Mouse (Mus musculus) C2C12 (cell line): ENCODE results near the gene Tefm. TPM values are rescaled to one million over a fixed set of nuclear protein-coding genes. Genes with fewer than 3 reads are reported as not detected.

Experiments
- H3K27me3 ChIP-seq: one replicate; pipeline ENCODE4 v1.6.1; 2011; ENCODE audit not compliant: control insufficient read depth, insufficient read depth, insufficient read length
- H3K36me3 ChIP-seq: one replicate; pipeline ENCODE4 v1.6.1; 2011; ENCODE audit not compliant: control insufficient read depth, insufficient read depth
- H3K4me3 ChIP-seq: one replicate; pipeline ENCODE4 v1.5.1; 2011; ENCODE audit warnings: mild to moderate bottlenecking, control low read depth; ENCODE audit not compliant: poor library complexity, insufficient read depth, severe bottlenecking
- H3K79me2 ChIP-seq: one replicate; pipeline ENCODE4 v1.6.1; 2011; ENCODE audit not compliant: control insufficient read depth, insufficient read depth
- H3K79me3 ChIP-seq: one replicate; pipeline ENCODE4 v1.6.1; 2011; ENCODE audit warnings: low read depth, control low read depth
- H3ac ChIP-seq: one replicate; pipeline ENCODE3; 2011; ENCODE audit warnings: low read depth; ENCODE audit not compliant: control insufficient read depth, insufficient read length
- CEBPB ChIP-seq: IDR thresholded peaks from one replicate; pipeline ENCODE4 v1.6.1; 2011; ENCODE audit warnings: low read depth, mild to moderate bottlenecking, control low read depth, moderate library complexity
- CTCF ChIP-seq: IDR thresholded peaks from one replicate; pipeline ENCODE4 v1.5.1; 2011; ENCODE audit not compliant: control insufficient read depth, insufficient read depth, insufficient read length
- FOSL1 ChIP-seq: IDR thresholded peaks from one replicate; pipeline ENCODE4 v1.8.0; 2011; ENCODE audit warnings: mild to moderate bottlenecking, low read length; ENCODE audit not compliant: poor library complexity, insufficient read depth, severe bottlenecking
- MAX ChIP-seq: IDR thresholded peaks from one replicate; pipeline ENCODE4 v1.6.1; 2011; ENCODE audit warnings: mild to moderate bottlenecking, control low read depth
- MYOD1 ChIP-seq: IDR thresholded peaks from one replicate; pipeline ENCODE4 v1.6.1; 2011; ENCODE audit warnings: low read depth; ENCODE audit not compliant: control insufficient read depth, insufficient read length
- MYOG ChIP-seq: IDR thresholded peaks from one replicate; pipeline ENCODE4 v1.6.1; 2011; ENCODE audit not compliant: control insufficient read depth, insufficient read length; ENCODE audit errors: extremely low read depth
- USF1 ChIP-seq: IDR thresholded peaks from one replicate; pipeline ENCODE4 v1.6.1; 2011; ENCODE audit warnings: low read depth, mild to moderate bottlenecking, control low read depth, moderate library complexity
- polyA plus RNA-seq: library from polyadenylated mRNA; unstranded; fragments of >200 nt; fragmentation: generic; extraction: Trizol; gene quantifications from one replicate; pipeline ENCODE4 v1.2.1, GENCODE M21; 2012; ENCODE audit warnings: missing spikeins

The Tefm gene
- polyA plus RNA-seq, 1 experiment = 11.5 TPM

- H3K27me3 ChIP-seq = no peaks in the 10 kb centered on the region
- H3K4me3 ChIP-seq = no peak overlapping the region
- H3ac ChIP-seq = no peak overlapping the region
- peaks cover 7% of the 10 kb centered on the region for H3K79me3 ChIP-seq
- TF ChIP-seq MYOD1 (no peak), MYOG (no peak), FOSL1 (no peak), MAX (no peak), CTCF (no peak), USF1 (no peak), CEBPB (no peak)
- peaks cover 33% of the 10 kb centered on the region for H3K79me2 ChIP-seq
- peaks cover 74% of the 10 kb centered on the region for H3K36me3 ChIP-seq
These were observed 5.9 kb downstream of the Tefm start for GRCm38 (mm10) chr11:80135954-80136683.

- Histone ChIP-seq H3K36me3 (peaks cover 77% of the 10 kb centered on the region), H3K27me3 (no peaks in the 10 kb centered on the region), H3K79me3 (no peaks in the 10 kb centered on the region), H3K79me2 (peaks cover 21% of the 10 kb centered on the region), H3ac (no peak overlapping the region), H3K4me3 (no peak overlapping the region)
- TF ChIP-seq CEBPB (no peak), FOSL1 (no peak), MYOD1 (no peak), USF1 (no peak), MAX (no peak), MYOG (no peak), CTCF (no peak)
These were observed 7.2 kb downstream of the Tefm start for GRCm38 (mm10) chr11:80134744-80135143.

- H3K79me2 ChIP-seq = no peaks in the 10 kb centered on the region
- no peak overlapping the region for H3K4me3 ChIP-seq
- no peak overlapping the region for H3ac ChIP-seq
- no peaks in the 10 kb centered on the region for H3K27me3 ChIP-seq
- no peaks in the 10 kb centered on the region for H3K79me3 ChIP-seq
- H3K36me3 ChIP-seq = peaks cover 74% of the 10 kb centered on the region
- TF ChIP-seq USF1 (no peak), FOSL1 (no peak), CTCF (no peak), MAX (no peak), CEBPB (no peak)
These were observed 9.9 kb downstream of the Tefm start for GRCm38 (mm10) chr11:80132050-80132449.

- no peak for TF ChIP-seq MAX
- TF ChIP-seq MYOG = no peak
- no peak for TF ChIP-seq MYOD1
- TF ChIP-seq FOSL1 = no peak
- TF ChIP-seq CTCF = no peak
- no peaks in the 10 kb centered on the region for H3K27me3 ChIP-seq
- peaks cover 94% of the 10 kb centered on the region for H3K36me3 ChIP-seq
- H3ac ChIP-seq = no peak overlapping the region
- H3K79me2 ChIP-seq = no peaks in the 10 kb centered on the region
- H3K4me3 ChIP-seq = no peak overlapping the region
- no peaks in the 10 kb centered on the region for H3K79me3 ChIP-seq
These were observed 25.6 kb downstream of the Tefm start for GRCm38 (mm10) chr11:80116411-80116810.

- no peak overlapping the region for H3K4me3 ChIP-seq
- H3K79me3 ChIP-seq = peaks cover 1% of the 10 kb centered on the region
- no peak overlapping the region for H3ac ChIP-seq
- no peaks in the 10 kb centered on the region for H3K27me3 ChIP-seq
- TF ChIP-seq USF1 (no peak), MAX (no peak), MYOD1 (no peak), CEBPB (no peak), FOSL1 (no peak), CTCF (no peak), MYOG (no peak)
- H3K79me2 ChIP-seq = no peaks in the 10 kb centered on the region
- peaks cover 93% of the 10 kb centered on the region for H3K36me3 ChIP-seq
These were observed 37.6 kb downstream of the Tefm start for GRCm38 (mm10) chr11:80104407-80104806.
